Mouse (Mus musculus): ENCODE measurements around the gene Bckdhb.

Gene Bckdhb

GRCm38 (mm10) chr9:84107045-84107813, 182.3 kb downstream of the Bckdhb start:
- DNase-seq (ENCODE audit: low spot score) = peak; percentile 19

GRCm38 (mm10) chr9:84108534-84108933, 183.6 kb downstream of the Bckdhb start:
- no peak for DNase-seq (ENCODE audit: low spot score)

GRCm38 (mm10) chr9:84109777-84110478, 185.0 kb downstream of the Bckdhb start:
- no peak for DNase-seq (ENCODE audit: low spot score)

GRCm38 (mm10) chr9:84110616-84111015, 185.7 kb downstream of the Bckdhb start:
- DNase-seq (ENCODE audit: low spot score) = peak; percentile 21

- DNase-seq (ENCODE audit: low spot score) = no peak
These were observed 187.4 kb downstream of the Bckdhb start for GRCm38 (mm10) chr9:84112319-84112718.

- DNase-seq (ENCODE audit: low spot score) = no peak
These were observed 188.1 kb downstream of the Bckdhb start for GRCm38 (mm10) chr9:84112842-84113568.

- DNase-seq (ENCODE audit: low spot score) = no peak
These were observed 189.3 kb downstream of the Bckdhb start for GRCm38 (mm10) chr9:84114254-84114653.

GRCm38 (mm10) chr9:84117337-84117736, 192.4 kb downstream of the Bckdhb start:
- DNase-seq (ENCODE audit: low spot score) = no peak

- no peak for DNase-seq (ENCODE audit: low spot score)
These were observed 200.1 kb downstream of the Bckdhb start for GRCm38 (mm10) chr9:84124996-84125395.

GRCm38 (mm10) chr9:84130338-84130737, 205.4 kb downstream of the Bckdhb start:
- DNase-seq (ENCODE audit: low spot score) = no peak

GRCm38 (mm10) chr9:84135062-84135461, 210.1 kb downstream of the Bckdhb start:
- DNase-seq (ENCODE audit: low spot score) = no peak

GRCm38 (mm10) chr9:84137192-84137591, 212.2 kb downstream of the Bckdhb start:
- DNase-seq (ENCODE audit: low spot score) = no peak

GRCm38 (mm10) chr9:84148124-84148523, 223.2 kb downstream of the Bckdhb start:
- no peak for DNase-seq (ENCODE audit: low spot score)
